Mouse (Mus musculus): ENCODE results near the gene Tbc1d4. TPM values are rescaled to one million over a fixed set of nuclear protein-coding genes. Genes with fewer than 3 reads are reported as not detected.

The Tbc1d4 gene
- 5.4 and 6.0 TPM in 2 replicates for polyA plus RNA-seq (2015; fragmentation: Nextera tagmentation; extraction: Ambion mirVana)

DNA sequence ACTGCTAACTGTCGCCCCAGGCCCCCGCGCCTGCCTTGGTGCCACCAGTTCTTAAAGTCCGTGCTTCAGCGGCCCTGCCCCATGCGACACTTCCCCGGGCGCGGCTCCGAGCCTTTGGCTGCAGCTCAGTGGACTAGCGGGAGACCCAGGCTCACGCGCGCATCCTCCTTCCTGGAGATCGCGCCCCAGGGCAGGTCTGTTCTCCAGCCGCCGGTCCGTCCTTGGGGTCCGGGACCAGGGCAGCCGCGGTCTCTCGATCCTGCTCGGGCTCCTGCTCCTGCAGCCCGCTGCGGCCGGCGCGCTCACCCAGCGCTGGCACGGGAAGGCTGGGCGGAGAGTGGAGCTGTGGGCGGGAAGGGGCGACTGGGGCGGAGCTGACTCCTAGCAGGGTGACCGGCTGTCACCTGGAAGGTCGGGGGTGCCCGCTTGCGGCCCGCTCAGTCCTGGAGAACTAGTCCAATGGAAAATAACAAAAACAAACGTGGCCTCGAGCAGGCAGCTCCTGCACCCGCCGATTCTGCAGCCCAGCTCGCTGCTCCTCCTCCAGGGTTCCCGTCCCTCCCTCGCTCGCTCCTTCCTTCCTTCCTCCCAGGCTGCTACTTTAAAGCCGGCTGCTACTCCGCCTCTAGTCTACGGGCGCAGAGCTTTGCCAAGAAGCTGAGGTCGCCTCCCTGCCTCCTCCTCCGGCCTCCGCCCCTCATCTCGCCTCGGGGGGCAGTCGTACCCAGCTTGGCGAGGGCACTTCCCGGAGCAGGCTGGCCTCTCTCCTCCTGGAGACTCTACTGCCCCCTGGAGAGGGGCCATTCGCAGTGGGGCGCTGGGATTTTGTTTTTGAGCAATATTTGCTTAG, at the start of gene Tbc1d4:
TSS of gene Tbc1d4 (minus strand) at position 673 of the 850 bp plus-strand sequence.

DNA sequence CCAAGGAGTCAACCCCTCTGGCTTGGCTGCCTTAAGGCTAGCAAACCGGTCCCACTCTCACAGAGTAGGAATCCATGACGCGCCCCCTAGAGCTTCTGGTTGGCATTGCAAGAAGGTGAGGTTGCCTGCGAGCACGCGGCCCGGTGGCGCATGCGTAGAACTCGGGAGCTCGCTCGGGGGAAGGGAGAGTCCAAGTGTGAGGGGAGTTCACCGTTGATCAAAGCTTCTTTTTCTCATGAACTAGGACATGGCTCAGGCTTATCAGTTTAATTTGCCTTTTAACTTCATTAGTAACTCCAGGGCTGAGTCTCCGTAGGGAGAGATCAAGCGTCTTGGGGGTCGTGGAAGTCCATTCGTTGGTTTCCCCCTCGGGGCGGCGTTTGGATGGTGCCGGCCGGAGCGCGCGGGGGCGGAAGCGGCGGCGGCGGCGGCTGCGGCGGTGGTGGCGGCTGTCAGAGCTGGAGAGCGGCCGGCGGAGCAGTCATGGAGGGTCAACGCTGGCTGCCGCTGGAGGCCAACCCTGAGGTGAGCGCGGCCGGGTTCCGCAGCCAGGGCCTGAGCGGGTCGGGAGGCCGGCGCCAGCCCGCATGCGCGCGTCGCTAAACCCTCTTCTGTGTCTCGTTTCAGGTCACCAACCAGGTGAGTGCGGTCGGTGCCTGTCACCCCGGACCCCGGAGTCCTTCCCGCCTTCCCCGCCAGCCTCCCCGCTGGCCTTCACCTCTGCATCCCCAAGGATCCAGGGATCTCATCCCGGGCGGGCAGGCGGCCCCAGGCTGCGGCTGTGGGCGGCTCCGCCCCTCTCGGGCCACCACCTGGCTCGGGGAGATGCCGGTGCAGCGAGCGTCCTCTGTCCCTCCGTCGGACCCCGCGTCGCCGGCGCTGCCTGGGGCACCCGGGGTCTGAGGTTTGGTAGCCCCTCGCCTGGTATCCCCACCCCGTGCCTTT, 44.9 kb upstream of the Tbc1d4 start, which contains the start of gene Uchl3:
TSS of gene Uchl3 (plus strand) at position 387 of the 945 bp plus-strand sequence.

GRCm38 (mm10) chr14:101640153-101640843, 31.3 kb upstream of the Tbc1d4 start, which contains the start of gene Commd6:
Gene Commd6, minus strand, starts transcription at chr14:101640686.

Other genes starting within 250 kb of the Tbc1d4 start
- gene Commd6, start 31.5 kb upstream of the Tbc1d4 start, polyA plus RNA-seq (2015; fragmentation: Nextera tagmentation; extraction: Ambion mirVana): 62.7 and 66.7 TPM in 2 replicates
- 79.8 and 81.6 TPM in 2 replicates for gene Uchl3, start 44.8 kb upstream of the Tbc1d4 start, polyA plus RNA-seq (2015; fragmentation: Nextera tagmentation; extraction: Ambion mirVana)
- 0.80 and 1.2 TPM in 2 replicates for gene Gm9922, start 120.6 kb upstream of the Tbc1d4 start, polyA plus RNA-seq (2015; fragmentation: Nextera tagmentation; extraction: Ambion mirVana)
- 1.5 and 1.8 TPM in 2 replicates for gene Lmo7, start 120.8 kb upstream of the Tbc1d4 start, polyA plus RNA-seq (2015; fragmentation: Nextera tagmentation; extraction: Ambion mirVana)